Mouse (Mus musculus) retina, adult 2 months (tissue): ENCODE data around the gene Dusp8.
A peak's percentile ranks its signal among the peaks of the same experiment; 100 is the strongest.

Source experiments
- DNase-seq: peaks from one replicate; pipeline ENCODE4 v3.0.0-alpha.2; 2012; ENCODE audit warnings: low read depth, low spot score

The Dusp8 gene

DNA sequence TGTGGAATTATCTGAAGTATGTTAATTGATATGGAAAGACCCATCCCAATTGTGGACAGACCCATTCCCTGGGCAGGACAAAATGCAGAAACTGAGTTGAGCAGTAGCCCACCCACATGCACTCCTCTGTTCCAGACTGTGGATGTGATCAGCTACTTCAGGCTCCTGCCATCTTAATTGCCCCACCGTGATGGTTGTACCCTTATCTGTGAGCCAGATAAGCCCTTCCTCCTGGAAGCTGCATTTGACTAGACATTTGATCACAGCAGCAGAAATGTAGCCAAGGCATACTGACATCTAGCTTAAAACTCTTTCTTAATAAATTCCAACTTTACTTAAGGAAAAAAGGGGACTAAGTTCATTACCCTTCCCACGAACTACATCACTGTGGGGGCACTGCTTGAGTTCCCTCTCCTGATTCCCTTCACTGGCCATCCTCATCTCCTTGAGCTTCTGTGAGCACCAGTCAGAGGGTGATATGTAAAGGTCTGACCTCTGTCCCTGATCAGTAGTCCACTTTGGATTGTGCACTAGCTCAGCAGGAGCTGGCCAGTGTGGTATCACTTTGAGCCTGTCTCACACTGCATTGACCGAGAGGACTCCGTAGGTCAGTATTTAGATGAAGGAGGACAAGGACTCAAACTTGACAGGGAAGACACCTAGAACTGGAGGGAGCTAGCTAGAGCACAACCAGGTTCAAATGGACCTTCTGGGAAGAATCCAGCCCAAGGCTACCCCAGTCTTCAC is 9.3 kb downstream of the Dusp8 start:
- DNase-seq: no peak

DNA sequence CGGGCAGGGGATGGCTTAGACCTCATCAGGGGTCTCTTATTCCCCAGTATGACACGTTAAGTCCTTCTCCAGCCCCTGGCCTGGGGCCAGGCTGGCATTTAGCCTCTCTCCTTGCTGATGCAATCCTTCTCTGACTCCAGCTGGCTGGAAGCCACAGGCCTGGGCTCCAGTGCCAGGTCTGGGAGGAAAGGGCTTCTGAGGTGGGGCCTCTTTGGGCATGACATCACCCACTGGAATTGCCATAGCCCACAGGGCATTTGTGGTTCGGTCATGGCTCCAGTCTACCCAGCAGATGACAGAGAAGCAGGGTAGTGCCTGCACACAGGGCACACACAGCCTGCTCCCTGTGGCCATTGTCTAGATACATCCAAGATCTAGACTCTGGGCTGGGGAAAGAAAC is 10.8 kb downstream of the Dusp8 start:
- DNase-seq: no peak

DNA sequence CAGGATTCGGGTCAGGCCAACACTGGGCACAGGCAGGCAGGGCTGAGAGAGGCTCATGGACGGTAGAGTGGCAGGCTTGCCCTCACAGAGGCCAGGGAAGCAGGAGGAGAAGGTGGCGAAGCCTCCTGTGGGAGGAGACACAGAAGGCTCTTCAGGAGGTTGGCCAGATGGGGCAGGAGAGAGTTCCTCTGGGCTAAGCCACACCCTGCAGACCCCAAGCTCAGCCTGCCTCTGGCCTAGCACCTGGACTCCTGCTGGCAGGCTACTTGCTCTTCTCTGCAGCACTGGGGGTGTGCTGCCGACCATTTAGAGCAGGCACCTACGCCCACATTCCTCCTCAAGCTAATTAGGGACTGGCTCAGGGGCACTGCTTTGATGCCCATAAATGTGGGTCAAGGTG is 11.2 kb downstream of the Dusp8 start:
- DNase-seq: no peak

DNA sequence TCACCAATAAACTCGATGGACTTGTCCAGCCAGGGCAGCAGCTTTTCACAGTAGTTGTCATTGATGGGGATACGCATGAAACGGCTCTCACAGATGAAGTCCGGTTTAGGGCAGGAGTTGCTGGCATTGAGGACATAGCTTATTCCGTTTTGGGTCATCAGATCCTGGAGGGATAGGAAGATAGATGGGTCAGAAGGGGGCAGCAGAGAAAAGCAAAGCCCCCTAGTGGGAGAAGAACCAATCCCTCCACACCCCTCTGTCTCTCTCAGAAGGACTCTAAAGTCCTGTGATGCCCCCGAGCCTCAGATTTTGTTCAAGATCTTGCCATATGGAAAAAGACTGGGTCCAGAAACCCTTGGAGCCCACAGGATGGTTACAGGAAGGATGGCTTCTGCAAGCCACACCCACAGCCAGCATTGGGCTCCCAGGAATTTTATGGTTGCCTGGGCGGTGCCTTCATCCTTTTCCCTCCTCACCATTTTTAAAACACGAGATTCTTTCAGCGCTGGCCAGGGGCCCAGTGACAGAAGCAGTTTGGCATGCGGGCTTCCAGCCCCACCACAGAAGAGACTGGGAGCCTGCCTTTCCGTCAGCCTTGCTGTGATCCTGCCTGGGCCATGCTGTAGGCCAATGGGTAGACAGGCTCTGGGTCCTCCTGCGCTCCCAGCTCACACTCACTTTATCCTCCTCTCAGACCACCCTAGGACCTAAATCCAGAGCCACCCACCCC is 11.9 kb downstream of the Dusp8 start:
- DNase-seq: no peak

DNA sequence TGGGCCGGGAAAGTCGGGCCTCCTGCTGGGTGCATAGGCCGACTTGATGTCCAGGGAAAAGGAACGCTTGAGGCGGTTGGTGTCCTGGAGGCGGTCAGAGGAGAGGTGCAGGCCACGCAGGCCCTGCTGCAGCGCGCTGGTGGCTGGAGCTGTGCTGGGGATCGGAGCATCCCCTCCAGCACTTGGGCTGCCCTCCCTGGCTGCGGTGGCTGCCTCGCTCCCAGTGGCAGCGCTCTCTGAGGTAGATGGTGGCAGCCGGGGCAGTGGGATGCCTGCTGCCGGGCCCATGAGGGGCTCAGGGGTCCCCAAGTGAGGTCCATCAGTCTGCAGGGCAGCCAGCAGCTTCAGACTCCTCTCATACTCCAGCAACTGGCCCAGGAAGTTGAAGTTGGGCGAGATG is 13.0 kb downstream of the Dusp8 start:
- no peak for DNase-seq

DNA sequence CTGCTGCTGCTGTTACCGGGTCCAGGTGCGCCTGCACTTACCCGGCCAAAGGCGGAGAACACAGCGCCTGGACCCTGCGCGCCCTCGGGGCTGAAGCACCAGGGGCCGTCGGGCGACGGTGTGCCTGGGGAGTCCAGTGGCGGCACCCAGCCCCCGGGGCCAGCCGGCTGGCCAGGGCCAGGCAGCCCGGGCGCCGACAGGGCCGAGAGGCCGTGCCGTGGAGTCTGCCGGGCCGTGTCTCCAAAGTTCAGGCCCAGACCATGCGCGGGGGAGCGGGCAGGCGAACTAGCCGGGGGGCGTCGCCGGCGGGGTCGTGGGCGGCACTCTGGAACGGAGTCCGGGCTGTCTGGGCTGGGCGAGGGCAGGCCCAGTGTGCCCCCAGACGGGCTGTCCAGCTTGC is 13.5 kb downstream of the Dusp8 start:
- no peak for DNase-seq

DNA sequence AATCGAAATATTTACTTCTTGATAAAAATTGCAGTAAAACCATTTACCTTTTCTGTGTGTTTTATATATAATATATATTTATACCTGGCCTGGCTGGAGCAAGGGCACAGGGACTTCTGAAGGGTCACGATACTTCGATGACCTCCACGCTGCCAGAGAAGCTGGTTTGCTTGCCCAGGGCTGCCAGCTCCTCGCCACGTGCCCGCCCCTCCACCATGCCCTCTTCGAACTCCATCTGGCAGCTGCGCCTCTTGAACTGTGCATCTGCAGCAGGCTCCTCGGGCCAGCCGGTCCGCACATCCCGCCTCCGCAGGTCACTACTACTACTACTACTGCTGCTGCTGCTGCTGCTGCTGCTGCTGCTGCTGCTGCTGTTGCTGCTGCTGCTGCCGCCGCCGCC is 13.9 kb downstream of the Dusp8 start:
- no peak for DNase-seq

DNA sequence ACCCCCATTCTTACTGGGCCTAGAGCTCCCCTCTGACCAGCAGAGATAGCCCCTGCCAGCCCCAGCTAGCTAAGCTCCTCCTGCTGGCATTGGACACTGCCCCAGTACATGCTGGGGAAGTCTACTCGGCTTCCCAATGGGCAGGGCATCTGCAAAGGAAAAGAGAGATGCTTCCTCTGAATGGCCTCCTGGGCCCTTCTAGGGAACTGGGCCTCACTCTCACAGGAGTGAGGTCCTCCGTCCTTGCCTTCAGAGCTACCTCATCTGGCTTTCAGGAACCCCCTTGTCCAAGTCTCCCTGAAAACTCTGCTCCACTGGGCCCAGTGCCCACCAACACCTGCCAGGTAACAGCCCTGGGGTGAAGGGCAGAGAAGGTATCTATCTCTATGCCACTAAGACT is 14.8 kb downstream of the Dusp8 start:
- DNase-seq: no peak

DNA sequence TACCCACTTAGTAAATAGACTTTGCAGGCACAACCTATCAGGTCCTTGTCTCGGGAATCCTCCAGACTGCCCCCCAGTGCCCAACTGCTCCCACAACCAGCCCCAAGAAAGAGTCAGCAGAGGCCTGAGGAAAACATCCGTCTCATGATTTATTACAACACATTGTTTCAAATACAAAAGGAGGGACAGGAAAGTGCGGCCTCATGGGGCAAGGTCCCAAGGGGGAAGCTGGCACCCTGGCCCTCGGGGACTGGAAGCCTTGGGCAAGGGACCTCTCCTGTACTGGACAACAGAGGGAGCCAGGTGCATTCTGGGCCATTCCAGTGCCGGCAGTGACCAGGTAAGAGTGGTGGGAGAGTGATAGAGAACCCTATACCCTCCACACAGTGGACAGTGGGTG is 16.3 kb downstream of the Dusp8 start:
- no peak for DNase-seq

DNA sequence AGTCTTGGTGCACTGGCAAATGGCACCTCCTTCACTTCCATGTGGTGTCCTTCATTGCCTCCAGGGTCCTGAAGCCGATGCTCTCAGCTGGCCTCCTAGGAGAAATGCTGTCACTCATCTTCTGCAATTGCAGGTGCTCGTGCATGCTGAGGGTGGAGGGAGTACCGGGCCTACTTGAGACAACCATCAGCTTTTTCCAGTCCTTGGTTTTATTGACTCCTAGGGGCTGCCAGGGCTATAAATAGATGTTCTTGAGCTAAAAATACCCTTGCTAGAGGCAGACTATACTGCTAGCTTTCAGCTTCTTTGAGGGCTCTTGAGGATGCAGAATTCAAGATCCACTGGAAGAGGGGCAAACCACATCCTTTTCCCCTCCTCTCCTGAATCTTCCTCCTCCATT is 18.5 kb downstream of the Dusp8 start:
- DNase-seq: no peak

DNA sequence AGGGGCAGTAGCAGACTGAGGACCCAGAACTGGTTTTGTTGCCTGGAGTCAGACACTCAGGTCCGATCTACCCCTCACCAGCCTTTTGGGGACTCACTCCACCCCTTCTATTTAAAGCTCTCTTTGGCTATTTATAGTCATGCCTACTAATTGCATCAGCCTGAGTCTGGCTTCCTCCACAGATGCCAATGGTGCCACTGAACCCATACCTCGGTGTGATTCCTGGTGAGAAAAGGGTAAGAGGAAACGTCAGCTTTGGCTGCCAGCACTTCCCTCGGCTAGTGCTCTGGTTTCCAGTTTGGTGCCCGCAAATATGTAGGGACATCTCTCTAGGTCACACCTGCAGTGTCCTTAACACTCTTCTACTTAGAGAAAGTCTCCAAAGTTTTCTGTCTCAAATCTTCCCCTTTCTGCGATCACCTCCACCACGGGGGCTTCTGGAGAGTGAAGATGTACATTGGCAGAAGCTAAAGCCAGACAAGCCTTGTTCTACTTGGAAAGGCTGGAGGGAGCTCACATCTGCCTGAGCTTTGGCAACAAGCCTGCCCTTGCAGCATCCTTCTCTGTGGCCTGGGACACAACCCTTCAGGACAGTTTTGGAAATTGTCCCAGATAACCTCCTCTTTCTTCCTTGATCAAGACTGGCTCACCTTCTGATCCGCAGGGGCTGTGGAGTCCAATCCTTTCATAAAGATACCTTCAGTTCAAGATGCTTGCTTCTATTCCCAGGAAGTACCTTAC is 21.3 kb downstream of the Dusp8 start:
- DNase-seq: no peak

DNA sequence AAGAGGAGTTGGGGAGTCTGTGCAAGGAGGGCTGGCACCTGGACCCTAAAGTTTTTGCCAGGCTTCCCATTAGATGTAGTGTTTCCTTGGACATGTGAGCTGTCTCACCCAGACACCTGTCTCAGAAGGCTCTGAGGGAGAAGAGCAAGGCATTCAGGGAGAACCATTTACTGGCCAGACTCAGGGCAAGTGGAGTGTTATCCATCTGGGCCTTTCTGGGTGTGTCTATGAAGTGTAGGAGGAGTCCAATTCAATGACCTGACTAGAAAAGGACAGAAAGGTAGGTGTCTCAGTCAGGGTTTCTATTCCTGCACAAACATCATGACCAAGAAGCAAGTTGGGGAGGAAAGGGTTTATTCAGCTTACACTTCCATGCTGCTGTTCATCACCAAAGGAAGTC is 23.9 kb downstream of the Dusp8 start:
- no peak for DNase-seq

DNA sequence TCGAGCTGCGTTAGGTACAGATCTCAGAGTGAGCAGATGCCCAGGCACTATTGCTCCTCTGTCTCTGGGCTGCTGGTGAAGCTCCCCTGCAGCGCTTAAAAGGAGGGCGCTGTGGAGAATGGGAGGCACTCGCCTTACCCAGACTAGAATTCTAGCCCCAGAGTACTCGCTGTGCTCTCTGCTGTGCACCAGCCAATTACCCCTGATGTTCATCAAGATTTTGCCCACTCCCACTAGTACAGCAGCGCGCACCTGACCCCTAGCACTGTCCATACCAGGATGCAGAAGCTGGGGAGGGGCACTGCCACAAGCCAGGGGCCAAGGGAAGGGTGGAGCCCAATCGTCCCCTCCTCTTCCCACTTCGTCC is 24.4 kb downstream of the Dusp8 start:
- no peak for DNase-seq

DNA sequence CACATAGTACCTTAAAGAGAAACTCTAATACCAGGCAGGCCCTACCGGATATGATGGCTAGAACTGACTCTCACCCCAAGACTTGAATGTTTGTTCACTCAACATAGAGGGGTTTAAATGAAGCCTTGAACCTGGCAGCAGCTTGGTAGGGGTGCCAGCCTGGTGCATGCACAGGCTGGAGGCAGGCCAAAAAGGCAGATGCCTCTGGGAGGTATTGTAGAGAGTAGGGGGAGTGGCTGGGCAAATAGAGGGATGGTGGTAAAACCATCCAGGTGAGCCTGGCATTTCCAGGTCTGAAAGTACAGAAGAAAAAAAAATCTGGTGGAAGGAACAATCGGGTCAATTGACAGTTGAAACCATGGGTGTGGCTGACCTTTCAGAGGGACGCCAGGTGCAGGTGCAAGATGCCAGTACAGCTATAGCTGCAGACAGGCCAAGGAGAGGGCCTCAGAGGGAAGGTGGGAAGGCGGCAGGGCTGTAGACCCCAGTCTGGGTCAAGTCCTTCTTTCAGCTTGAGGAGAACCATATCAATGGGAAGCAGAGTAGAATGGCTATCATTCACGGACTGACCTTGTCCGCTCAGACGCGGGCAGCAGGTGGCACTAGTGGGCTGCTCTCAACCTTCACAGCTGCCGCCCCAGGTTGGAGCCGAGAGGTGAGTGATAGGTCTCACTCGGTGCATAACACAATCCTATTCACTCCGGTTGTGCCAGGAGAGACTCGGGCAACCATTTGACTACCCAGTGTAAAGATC is 25.0 kb downstream of the Dusp8 start:
- DNase-seq: peak; percentile 69

DNA sequence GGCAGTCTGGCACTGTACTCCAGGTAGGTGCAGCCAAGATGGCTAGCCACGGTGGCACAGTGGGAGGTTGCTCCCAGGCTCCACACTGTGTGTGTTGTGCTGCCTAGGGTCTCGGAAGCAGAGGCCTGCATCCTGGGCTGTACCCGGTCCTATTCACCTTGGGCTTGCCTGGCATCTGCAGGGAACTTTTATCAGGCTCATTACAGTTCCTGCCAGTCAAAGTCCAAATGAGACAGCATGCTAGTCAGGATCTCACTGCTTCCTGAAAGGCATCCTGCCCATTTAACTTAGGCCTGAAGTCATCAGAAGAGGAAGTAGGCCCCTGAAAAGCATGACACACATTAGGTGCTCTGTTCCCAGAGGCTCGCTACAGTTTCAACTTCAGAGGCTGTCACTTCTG is 27.2 kb downstream of the Dusp8 start:
- DNase-seq: no peak

DNA sequence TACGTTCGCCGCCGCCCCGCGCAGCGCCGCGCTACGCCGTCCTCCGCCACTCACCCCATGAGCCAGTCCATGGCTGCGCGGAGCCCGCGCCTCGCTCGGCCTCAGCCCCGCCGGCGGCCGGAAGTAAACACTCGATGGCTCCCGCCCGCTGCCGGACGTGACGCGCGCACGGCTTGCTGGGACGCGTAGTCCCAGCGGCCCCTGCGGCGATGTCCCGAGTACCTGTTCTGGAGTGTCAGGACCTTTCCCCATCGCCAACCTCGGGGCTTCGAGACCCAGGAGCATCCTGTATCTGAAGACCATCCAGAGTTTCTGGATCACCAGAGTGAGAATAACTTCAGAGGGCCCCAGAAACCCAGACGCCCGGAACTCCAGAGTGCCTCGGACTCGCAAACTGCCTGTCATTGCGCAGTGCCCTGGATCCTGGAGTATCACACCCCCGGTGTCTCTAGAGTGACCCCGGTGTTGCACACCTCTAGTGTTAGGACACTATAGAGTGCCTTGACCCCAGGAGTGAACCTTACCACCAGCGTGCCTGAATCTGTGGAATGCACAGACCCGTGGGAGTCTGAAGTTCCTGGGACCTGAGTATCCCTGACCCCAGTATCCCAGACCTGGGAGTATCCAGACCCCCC is 34.6 kb downstream of the Dusp8 start, which contains the start of gene Mob2:
Gene Mob2 (minus strand): TSS at position 135 of the 635 bp plus-strand sequence.
- DNase-seq: peak; percentile 71

DNA sequence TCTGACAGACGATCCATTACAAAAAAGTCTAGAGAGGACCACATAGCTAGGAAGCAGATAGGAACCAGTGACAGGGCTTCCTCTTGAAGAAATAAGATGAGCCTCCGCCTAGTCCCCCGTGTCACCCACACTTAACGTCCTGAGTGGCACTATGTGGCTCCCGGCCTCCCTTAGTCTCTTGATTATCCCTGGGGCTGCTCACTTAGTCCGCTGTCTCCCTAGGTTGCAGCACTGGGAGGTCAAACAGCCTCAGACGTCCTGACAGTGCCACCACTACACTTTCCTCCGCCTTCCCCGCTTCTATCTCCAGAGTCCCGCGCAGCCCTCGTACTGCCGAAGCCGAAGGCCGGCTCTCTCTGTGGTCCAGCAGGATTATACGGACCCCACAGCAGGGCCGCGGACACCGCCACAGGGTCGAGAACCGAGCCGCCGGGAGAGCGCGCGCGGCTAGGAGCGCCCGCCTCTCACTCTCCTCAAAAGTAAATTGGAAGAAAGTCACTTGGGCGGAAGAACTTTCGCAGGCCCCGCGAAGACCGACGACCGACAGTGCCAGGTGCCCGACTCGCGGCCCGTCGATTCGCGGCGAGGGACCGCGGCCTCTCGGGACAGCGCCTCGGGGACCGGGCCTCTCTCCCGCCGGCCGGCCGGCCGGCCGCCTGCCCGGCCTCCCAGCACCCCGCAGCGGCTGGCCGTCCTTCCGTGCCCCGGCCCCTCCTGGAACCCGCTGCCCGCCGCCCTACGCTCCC is 35.3 kb downstream of the Dusp8 start:
- no peak for DNase-seq

DNA sequence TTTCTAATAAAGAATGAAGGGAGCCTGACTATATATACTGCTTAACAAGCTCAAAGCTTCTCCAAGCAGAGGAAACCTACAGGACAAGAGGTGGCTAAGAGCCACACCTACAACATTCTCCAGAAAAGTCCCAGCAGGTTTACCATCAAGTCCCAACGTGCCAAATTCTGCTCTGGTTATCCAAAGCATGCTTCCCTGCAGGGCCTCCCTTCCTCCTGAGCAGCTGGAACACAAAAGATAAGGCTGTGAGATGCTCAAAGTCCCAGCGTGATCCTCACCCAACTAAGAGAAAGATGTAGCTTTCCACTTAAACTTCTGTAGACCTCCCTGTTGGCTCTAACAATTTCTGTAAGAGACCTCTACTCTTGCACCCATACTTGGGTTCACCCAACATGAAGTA is 36.6 kb downstream of the Dusp8 start:
- no peak for DNase-seq

DNA sequence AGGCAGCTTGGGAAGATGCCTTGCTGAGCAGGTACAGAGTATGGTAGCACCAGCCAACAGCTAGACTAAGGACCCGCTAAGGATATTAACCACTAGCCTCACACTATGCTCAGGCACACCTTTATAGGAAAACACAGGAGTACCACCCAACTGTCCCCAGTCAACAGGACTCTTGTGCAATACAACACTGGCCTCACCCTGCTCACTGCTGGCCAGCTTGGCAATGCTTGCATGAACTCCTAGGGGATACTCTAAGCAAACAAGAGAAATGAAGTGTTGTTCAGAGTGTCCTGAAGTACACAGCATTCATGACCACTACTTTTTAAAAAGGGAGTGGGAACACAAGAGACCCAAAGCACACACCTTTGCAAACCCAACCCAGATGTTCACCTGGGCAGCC is 38.5 kb downstream of the Dusp8 start:
- no peak for DNase-seq

DNA sequence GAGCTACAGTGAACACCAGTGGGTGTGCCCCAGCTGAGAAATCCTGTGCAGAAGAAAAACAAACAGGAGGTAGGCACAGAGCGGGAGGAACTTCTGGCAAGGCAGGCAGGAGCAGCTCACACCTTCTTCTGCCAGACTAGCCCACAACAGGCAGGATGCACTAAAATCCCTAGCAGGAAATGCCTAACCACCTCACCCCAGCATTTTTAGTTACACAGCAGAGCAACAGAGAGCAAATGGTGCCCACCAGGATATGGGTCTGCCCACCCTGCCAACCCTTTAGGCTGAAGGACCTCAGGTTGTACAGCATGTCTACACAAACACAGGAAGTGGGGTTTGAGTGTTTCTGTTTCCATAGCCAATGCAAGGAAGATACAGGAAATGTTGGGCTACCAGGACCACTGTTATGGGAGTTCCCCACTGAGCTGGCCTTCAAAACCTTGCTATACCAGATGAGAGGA is 39.0 kb downstream of the Dusp8 start:
- DNase-seq: no peak

DNA sequence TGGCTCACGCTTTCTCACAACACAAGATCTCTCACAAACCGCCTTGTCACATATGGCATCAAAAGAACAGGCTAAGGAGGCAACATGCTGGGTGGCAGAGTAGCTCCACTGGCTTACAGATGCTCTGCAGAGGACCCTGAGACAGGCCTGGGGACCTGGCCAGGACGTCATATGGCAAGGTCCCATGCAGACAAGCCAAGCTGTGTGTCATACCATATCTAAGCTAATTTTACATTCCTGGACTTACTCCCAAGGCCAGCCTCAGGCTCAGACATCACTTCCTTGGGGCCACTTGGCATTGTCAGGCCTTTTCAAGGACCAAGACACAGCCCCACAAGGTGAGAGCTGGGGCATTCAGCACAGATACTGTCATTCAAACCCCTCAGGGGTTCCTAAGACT is 40.2 kb downstream of the Dusp8 start:
- no peak for DNase-seq
